8 mouse cellular contexts compared by ENCODE assay signal in the genomic region with DNA sequence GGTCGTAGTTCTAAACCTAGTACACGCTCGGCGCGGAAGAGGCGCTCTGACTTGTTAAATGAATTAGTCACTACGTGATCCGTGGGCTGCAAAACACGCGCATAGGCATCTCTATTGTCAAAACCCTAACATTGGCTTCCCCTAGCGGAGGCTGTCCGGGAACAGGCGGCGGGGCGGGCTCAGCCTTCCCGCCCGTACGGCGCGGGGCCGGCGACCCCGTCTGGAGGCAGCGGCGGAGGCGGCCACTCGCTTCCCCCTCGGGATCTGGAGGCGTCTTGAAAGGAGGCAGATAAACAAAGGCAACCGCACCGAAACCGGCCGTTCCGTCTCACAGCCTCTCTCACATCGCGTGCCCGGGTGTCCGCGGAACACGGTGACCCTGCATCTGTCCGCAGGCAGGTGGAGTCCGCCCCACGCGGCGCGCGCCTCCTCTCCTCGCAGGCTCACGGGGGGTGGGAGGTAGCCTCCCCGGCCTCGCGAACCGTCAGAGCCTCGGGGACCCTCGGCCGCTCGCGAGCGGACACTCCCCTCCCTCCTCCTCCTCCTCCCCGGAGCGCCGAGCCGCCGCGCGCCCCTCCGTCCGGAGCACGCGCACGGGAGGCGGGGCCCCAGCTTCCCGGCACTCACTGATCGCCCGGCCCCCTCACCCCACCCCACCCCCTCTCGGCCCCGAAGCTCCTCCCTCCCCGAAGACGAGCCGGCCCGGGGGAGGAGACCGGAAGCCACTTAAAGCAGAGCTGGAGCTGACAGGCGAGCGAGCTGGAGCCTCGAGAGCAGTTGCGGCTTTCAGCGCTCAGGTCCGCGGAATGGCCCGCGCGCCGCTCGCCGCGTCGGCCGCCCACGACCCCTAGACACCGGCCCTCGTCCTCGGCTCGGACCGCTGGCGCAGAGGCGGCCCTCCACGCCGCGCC. TPM values are rescaled to one million over a fixed set of nuclear protein-coding genes. Genes with fewer than 3 reads are reported as not detected.
DNase-seq lines count a peak whose midpoint lies in the region; ATAC-seq and TF ChIP-seq lines count a peak whose summit lies in the region.

TSS of gene Tiparp (plus strand) at position 720 of the 911 bp plus-strand sequence.

- in situ Hi-C loops in CH12.LX (cut with MboI; ENCODE audit: low pct_ligation_motif_present, low pct_unique_long_range_greater_than_20kb, low sequenced_read_pairs): loop anchor here (25.0 kb wide), 1 partner anchor 334 kb away; no protein-coding TSS in a partner anchor

- TF ChIP-seq POLR2A in CH12.LX (IDR thresholded peaks at IDR 0.05; ENCODE audit: low read depth, low read length): peak; percentile 98

- DNase-seq in CH12.LX (ENCODE audit: extremely low read depth): peak; percentile 91
- DNase-seq in c-Kit-positive CD71-positive TER-119-negative erythroid progenitor cells, embryonic 14.5 days (ENCODE audit: low read depth): peak; percentile 82
- peak; percentile 98 for DNase-seq in forebrain, embryonic 11.5 days (ENCODE audit: low spot score)
- peak; percentile 92 to 95 for DNase-seq in kidney, postnatal 36 days
- DNase-seq in telencephalon, adult 2 months (ENCODE audit: low read depth, low spot score): peak; percentile 86

- no peaks in the 10 kb centered on the region for H3K9me3 ChIP-seq in CH12.LX (replicated peaks; ENCODE audit: low read length)
- no peaks in the 10 kb centered on the region for H3K9me3 ChIP-seq in forebrain, embryonic 11.5 days (ENCODE audit: control insufficient read depth, low read length)
- no peaks in the 10 kb centered on the region for H3K9me3 ChIP-seq in heart, embryonic 16.5 days (replicated peaks; ENCODE audit: control insufficient read depth, low read length)
- no peaks in the 10 kb centered on the region for H3K9me3 ChIP-seq in liver, embryonic 15.5 days (replicated peaks)
- no peaks in the 10 kb centered on the region for H3K9me3 ChIP-seq in neural tube, embryonic 12.5 days

- peak within 1 kb of the TSS; percentile 49; the same call in 1 of the 2 replicates for H3K4me2 ChIP-seq in CH12.LX (ENCODE audit: insufficient read depth, low read depth, poor library complexity, severe bottlenecking)
- peak within 1 kb of the TSS; percentile 70 for H3K4me2 ChIP-seq in forebrain, embryonic 11.5 days (ENCODE audit: low read depth, low read length, severe bottlenecking)
- peak within 1 kb of the TSS; percentile 88 for H3K4me2 ChIP-seq in heart, embryonic 16.5 days (ENCODE audit: low read depth, low read length)
- H3K4me2 ChIP-seq in liver, embryonic 15.5 days: peak within 1 kb of the TSS; percentile 98
- peak within 1 kb of the TSS; percentile 73 for H3K4me2 ChIP-seq in neural tube, embryonic 12.5 days (replicated peaks)

- dilution Hi-C loops in CH12.LX (cut with MboI; ENCODE audit: extremely low pct_ligation_motif_present, extremely low pct_unique_long_range_greater_than_20kb, low sequenced_read_pairs): no loop called here

- H3K4me3 ChIP-seq in CH12.LX (replicated peaks in 1 of 3; ENCODE audit: low read depth in 2 of 3, low read length in 2 of 3, poor library complexity in 1 of 3): peak within 1 kb of the TSS; percentile 75 to 99 (median 88)
- H3K4me3 ChIP-seq in forebrain, embryonic 11.5 days (ENCODE audit: low read depth, low read length): peak within 1 kb of the TSS; percentile 89
- H3K4me3 ChIP-seq in heart, embryonic 16.5 days (ENCODE audit: low read length): peak within 1 kb of the TSS; percentile 97
- peak within 1 kb of the TSS; percentile 77 for H3K4me3 ChIP-seq in liver, embryonic 15.5 days (replicated peaks)
- peak within 1 kb of the TSS; percentile 86 for H3K4me3 ChIP-seq in neural tube, embryonic 12.5 days

- TF ChIP-seq RAD21 in CH12.LX (IDR thresholded peaks at IDR 0.05; ENCODE audit: low read depth, low read length): peak; percentile 39

- ATAC-seq in forebrain, embryonic 11.5 days (replicated peaks; ENCODE audit: low FRiP score): peak; percentile 94
- ATAC-seq in heart, embryonic 16.5 days (replicated peaks; ENCODE audit: extremely low read depth, insufficient read depth, low FRiP score): peak; percentile 94
- ATAC-seq in liver, embryonic 15.5 days (ENCODE audit: insufficient read depth): peak; percentile 91
- peak; percentile 94 for ATAC-seq in neural tube, embryonic 12.5 days (ENCODE audit: low FRiP score, low read depth)

- peaks cover 22% of the 10 kb centered on the region for H3K79me2 ChIP-seq in CH12.LX (replicated peaks; ENCODE audit: control insufficient read depth, extremely low read depth, insufficient read depth, poor library complexity, severe bottlenecking)

- peaks cover 0 to 26% of the 10 kb centered on the region in 2 experiments; a peak in 3 of 4 replicates for H3K4me1 ChIP-seq in CH12.LX (ENCODE audit: control insufficient read depth in 1 of 2, insufficient read depth in 2 of 2)
- H3K4me1 ChIP-seq in forebrain, embryonic 11.5 days (replicated peaks; ENCODE audit: control insufficient read depth, insufficient read depth, low read length): no peaks in the 10 kb centered on the region
- peaks cover 2% of the 10 kb centered on the region; the same call in 1 of the 2 replicates for H3K4me1 ChIP-seq in heart, embryonic 16.5 days (ENCODE audit: control insufficient read depth, insufficient read depth, low read length)
- H3K4me1 ChIP-seq in liver, embryonic 15.5 days (replicated peaks): peaks cover 18% of the 10 kb centered on the region
- no peaks in the 10 kb centered on the region for H3K4me1 ChIP-seq in neural tube, embryonic 12.5 days

- H3K27ac ChIP-seq in CH12.LX (ENCODE audit: insufficient read depth, low read depth): peak within 1 kb of the TSS; percentile 86
- H3K27ac ChIP-seq in forebrain, embryonic 11.5 days (ENCODE audit: low read depth, low read length): peak within 1 kb of the TSS; percentile 96
- H3K27ac ChIP-seq in heart, embryonic 16.5 days (ENCODE audit: low read length): peak within 1 kb of the TSS; percentile 98
- peak within 1 kb of the TSS; percentile 87 for H3K27ac ChIP-seq in liver, embryonic 15.5 days (replicated peaks)
- peak within 1 kb of the TSS; percentile 98 for H3K27ac ChIP-seq in neural tube, embryonic 12.5 days

- no peaks in the 10 kb centered on the region for H3K27me3 ChIP-seq in CH12.LX (replicated peaks)
- H3K27me3 ChIP-seq in forebrain, embryonic 11.5 days (ENCODE audit: control insufficient read depth, insufficient read depth, low read length): no peaks in the 10 kb centered on the region
- no peaks in the 10 kb centered on the region for H3K27me3 ChIP-seq in heart, embryonic 16.5 days (ENCODE audit: control insufficient read depth, insufficient read depth, low read length)
- peaks cover 20% of the 10 kb centered on the region; the same call in 1 of the 2 replicates for H3K27me3 ChIP-seq in liver, embryonic 15.5 days
- no peaks in the 10 kb centered on the region for H3K27me3 ChIP-seq in neural tube, embryonic 12.5 days (replicated peaks)

- under 1% methylated on average over 99 of the region's 109 CpGs for WGBS in forebrain, embryonic 11.5 days
- under 1% methylated on average over 94 of the region's 109 CpGs for WGBS in heart, embryonic 16.5 days
- WGBS in liver, embryonic 15.5 days (ENCODE audit: insufficient replicate concordance): under 1% methylated on average over 102 of the region's 109 CpGs
- under 1% methylated on average over 108 of the region's 109 CpGs for WGBS in neural tube, embryonic 12.5 days

- peak; percentile 35; the same call in 1 of the 2 replicates for TF ChIP-seq EP300 in CH12.LX (IDR thresholded peaks at IDR 0.05; ENCODE audit: low read length)

- peak within 1 kb of the TSS; percentile 87 for H3K9ac ChIP-seq in CH12.LX (ENCODE audit: insufficient read depth, low read depth)
- H3K9ac ChIP-seq in forebrain, embryonic 11.5 days (ENCODE audit: low read length): peak within 1 kb of the TSS; percentile 88
- peak within 1 kb of the TSS; percentile 97 for H3K9ac ChIP-seq in heart, embryonic 16.5 days (ENCODE audit: low read length)
- H3K9ac ChIP-seq in liver, embryonic 15.5 days: peak within 1 kb of the TSS; percentile 79
- peak within 1 kb of the TSS; percentile 91 for H3K9ac ChIP-seq in neural tube, embryonic 12.5 days

- TF ChIP-seq CTCF in CH12.LX (conservative IDR thresholded peaks at IDR 0.05 in 1 of 2, IDR thresholded peaks at IDR 0.05 in 1 of 2; ENCODE audit: low read depth in 2 of 2, low read length in 2 of 2): peak in 1 of 2 experiments; percentile 55; a peak in 2 of 4 replicates

- peaks cover 5 to 10% of the 10 kb centered on the region in 2 experiments for H3K36me3 ChIP-seq in CH12.LX (replicated peaks in 1 of 2; ENCODE audit: control insufficient read depth in 1 of 2, insufficient read depth in 1 of 2, low read length in 1 of 2)
- no peaks in the 10 kb centered on the region for H3K36me3 ChIP-seq in forebrain, embryonic 11.5 days (ENCODE audit: control insufficient read depth, insufficient read depth, low read length)
- peaks cover 8% of the 10 kb centered on the region for H3K36me3 ChIP-seq in heart, embryonic 16.5 days (ENCODE audit: control insufficient read depth, insufficient read depth)
- H3K36me3 ChIP-seq in liver, embryonic 15.5 days (replicated peaks): 0 out of 2 replicates have a peak, but pooled peaks cover 7% of the 10 kb centered on the region
- peaks cover 9% of the 10 kb centered on the region; the same call in 1 of the 2 replicates for H3K36me3 ChIP-seq in neural tube, embryonic 12.5 days

TF ChIP-seq in CH12.LX, 34 proteins besides CTCF, POLR2A, EP300 and RAD21 (continues in another document):
- TF ChIP-seq IRF4 (IDR thresholded peaks at IDR 0.05; ENCODE audit: low read depth, low read length) (peak; percentile 31; the same call in 1 of the 2 replicates), JUN (IDR thresholded peaks at IDR 0.05; ENCODE audit: insufficient read depth, low read depth, low read length) (no peak), ELF1 (IDR thresholded peaks at IDR 0.05; ENCODE audit: low read depth, low read length) (peak; percentile 90), MAZ (IDR thresholded peaks at IDR 0.05; ENCODE audit: low read depth, low read length) (no peak; the same call in 1 of the 2 replicates), NRF1 (IDR thresholded peaks at IDR 0.05; ENCODE audit: low read depth, low read length) (peak; percentile 70), GABPA (IDR thresholded peaks at IDR 0.05; ENCODE audit: insufficient replicate concordance, low read depth, low read length) (no peak), MYC (IDR thresholded peaks at IDR 0.05; ENCODE audit: low read depth, low read length) (peak; percentile 41; the same call in 1 of the 2 replicates), SMC3 (IDR thresholded peaks at IDR 0.05; ENCODE audit: low read depth, low read length) (peak; percentile 35), PAX5 (IDR thresholded peaks at IDR 0.05; ENCODE audit: low read length) (no peak), MAX (IDR thresholded peaks at IDR 0.05; ENCODE audit: low read length) (peak; percentile 20; the same call in 1 of the 2 replicates)

RNA-seq across cellular contexts. Expression of gene Tiparp, which starts in this region (rescaled TPM):
- total RNA-seq in CH12.LX (2012; rRNA removed) (9.6 and 10.3 TPM in 2 replicates), CH12.LX (2014; rRNA removed) (25.1 and 30.8 TPM in 2 replicates)
- polyA plus RNA-seq in CH12.LX (2012; ENCODE audit: insufficient read length, low read depth): 13.2 and 13.7 TPM in 2 replicates
- 27.2 and 31.1 TPM in 2 replicates for polyA plus RNA-seq in forebrain, embryonic 11.5 days (2014; fragmentation: Nextera tagmentation; extraction: Ambion mirVana)
- polyA plus RNA-seq in heart, embryonic 16.5 days (2015; fragmentation: Nextera tagmentation; extraction: Ambion mirVana): 23.2 and 24.3 TPM in 2 replicates
- 6.6 and 6.9 TPM in 2 replicates for polyA plus RNA-seq in liver, embryonic 15.5 days (2015; fragmentation: Nextera tagmentation; extraction: Ambion mirVana)
- 35.5 and 35.9 TPM in 2 replicates for polyA plus RNA-seq in neural tube, embryonic 12.5 days (2016; fragmentation: Nextera tagmentation; extraction: Ambion mirVana)

Comparison
In these comparisons a context has a peak if more than half of its experiments do, and no peak if none do; other contexts are left out.
1. Peak in every context shown above with its lines: DNase-seq, ATAC-seq, H3K4me3 ChIP-seq and H3K27ac ChIP-seq.